In genomic region chr2:158865358-158865757, GRCm38 (mm10) we compare ENCODE assay signal across 9 mouse cellular contexts.
A peak's percentile ranks its signal among the peaks of the same experiment; 100 is the strongest.
DNase-seq lines count a peak whose midpoint lies in the region; ATAC-seq and TF ChIP-seq lines count a peak whose summit lies in the region.
"Had no signal": no experiment of that assay in that cellular context is flagged by ENCODE, and none has a peak within 500 bp of the region (broad histone marks: within the 10 kb centered on the region; RNA-seq: fewer than 3 reads in every experiment).

No protein-coding gene starts in this region.

- ATAC-seq in forebrain, embryonic 13.5 days, result peak; percentile 64
- ATAC-seq in liver, embryonic 16.5 days (ENCODE audit: low read depth), result 0 out of 2 replicates have a peak, but pooled peaks have one; percentile 19
- peak; percentile 74 for ATAC-seq in neural tube, embryonic 14.5 days (ENCODE audit: low read depth)

- DNase-seq in c-Kit-positive CD71-positive TER-119-negative erythroid progenitor cells, embryonic 14.5 days (ENCODE audit: low read depth), result peak; percentile 46
- DNase-seq in heart, postnatal 10 days, result peak; percentile 79 to 90
- DNase-seq in kidney, postnatal 36 days, result peak; percentile 52 to 86
- peak; percentile 47 to 48 for DNase-seq in thymus, adult 18-20 months

- TF ChIP-seq CTCF in ES-Bruce4 (IDR thresholded peaks at IDR 0.05; ENCODE audit: low read depth, low read length), result peak; percentile 99

- no peaks in the 10 kb centered on the region for H3K36me3 ChIP-seq in ES-Bruce4 (ENCODE audit: control insufficient read depth, insufficient read depth, low read length, poor library complexity, severe bottlenecking)
- H3K36me3 ChIP-seq in forebrain, embryonic 13.5 days (ENCODE audit: poor library complexity, severe bottlenecking), result no peaks in the 10 kb centered on the region
- H3K36me3 ChIP-seq in liver, embryonic 16.5 days (ENCODE audit: control insufficient read depth, insufficient read depth), result no peaks in the 10 kb centered on the region
- H3K36me3 ChIP-seq in neural tube, embryonic 14.5 days (ENCODE audit: control insufficient read depth, insufficient read depth, low read length), result no peaks in the 10 kb centered on the region
- H3K36me3 ChIP-seq: heart, embryonic 13.5 days had no signal

- no peak overlapping the region for H3K4me2 ChIP-seq in forebrain, embryonic 13.5 days
- H3K4me2 ChIP-seq in liver, embryonic 16.5 days (ENCODE audit: low read depth, low read length), result no peak overlapping the region
- H3K4me2 ChIP-seq in neural tube, embryonic 14.5 days (ENCODE audit: low read depth, low read length), result no peak overlapping the region
- H3K4me2 ChIP-seq: heart, embryonic 13.5 days had no signal

- H3K27ac ChIP-seq in ES-Bruce4 (ENCODE audit: insufficient read depth, low read length), result no peak overlapping the region
- H3K27ac ChIP-seq in forebrain, embryonic 13.5 days, result no peak overlapping the region
- no peak overlapping the region for H3K27ac ChIP-seq in liver, embryonic 16.5 days (ENCODE audit: low read length)
- H3K27ac ChIP-seq in neural tube, embryonic 14.5 days (ENCODE audit: low read depth, low read length), result no peak overlapping the region
- H3K27ac ChIP-seq: heart, embryonic 13.5 days had no signal

- no peak for TF ChIP-seq EP300 in ES-Bruce4 (IDR thresholded peaks at IDR 0.05; ENCODE audit: insufficient read depth, low read depth, low read length)

- H3K9me3 ChIP-seq in ES-Bruce4 (replicated peaks; ENCODE audit: control insufficient read depth, insufficient read depth, low read length, poor library complexity, severe bottlenecking), result no peaks in the 10 kb centered on the region
- H3K9me3 ChIP-seq in forebrain, embryonic 13.5 days (replicated peaks), result no peaks in the 10 kb centered on the region
- no peaks in the 10 kb centered on the region for H3K9me3 ChIP-seq in liver, embryonic 16.5 days (replicated peaks; ENCODE audit: control insufficient read depth, low read length)
- H3K9me3 ChIP-seq in neural tube, embryonic 14.5 days (ENCODE audit: control insufficient read depth, low read length), result no peaks in the 10 kb centered on the region
- H3K9me3 ChIP-seq: heart, embryonic 13.5 days had no signal

- TF ChIP-seq POLR2A in ES-Bruce4 (IDR thresholded peaks at IDR 0.05; ENCODE audit: insufficient read depth, low read length), result no peak

- H3K27me3 ChIP-seq in ES-Bruce4 (ENCODE audit: control insufficient read depth, insufficient read depth, low read length, poor library complexity, severe bottlenecking), result no peaks in the 10 kb centered on the region
- H3K27me3 ChIP-seq in forebrain, embryonic 13.5 days, result no peaks in the 10 kb centered on the region
- H3K27me3 ChIP-seq in liver, embryonic 16.5 days (ENCODE audit: control insufficient read depth, insufficient read depth, low read depth, low read length), result no peaks in the 10 kb centered on the region
- no peaks in the 10 kb centered on the region for H3K27me3 ChIP-seq in neural tube, embryonic 14.5 days (ENCODE audit: control insufficient read depth, insufficient read depth, low read length)

- WGBS in forebrain, embryonic 13.5 days, result 28% methylated on average over 10 of the region's 10 CpGs
- 20% methylated on average over 10 of the region's 10 CpGs for WGBS in liver, embryonic 16.5 days (ENCODE audit: insufficient replicate concordance)
- WGBS in neural tube, embryonic 14.5 days, result 25% methylated on average over 10 of the region's 10 CpGs

- no peaks in the 10 kb centered on the region for H3K4me1 ChIP-seq in ES-Bruce4 (ENCODE audit: control insufficient read depth, insufficient read depth, low read length)
- peaks cover 8% of the 10 kb centered on the region for H3K4me1 ChIP-seq in forebrain, embryonic 13.5 days
- H3K4me1 ChIP-seq in liver, embryonic 16.5 days (ENCODE audit: control insufficient read depth, low read depth, low read length), result no peaks in the 10 kb centered on the region
- H3K4me1 ChIP-seq in neural tube, embryonic 14.5 days (ENCODE audit: control insufficient read depth, insufficient read depth, low read length), result no peaks in the 10 kb centered on the region

- intact Hi-C loops in heart, postnatal 10 days (cut with DNase I), result loop anchor here (2.0 to 10.0 kb wide), 3 partner anchors 211 to 1727 kb away; no protein-coding TSS in a partner anchor

- no peak overlapping the region for H3K4me3 ChIP-seq in ES-Bruce4 (ENCODE audit: low read depth, low read length)
- H3K4me3 ChIP-seq in forebrain, embryonic 13.5 days, result no peak overlapping the region
- H3K4me3 ChIP-seq in liver, embryonic 16.5 days (ENCODE audit: low read depth, low read length), result no peak overlapping the region
- no peak overlapping the region for H3K4me3 ChIP-seq in neural tube, embryonic 14.5 days (ENCODE audit: low read depth, low read length)
- H3K4me3 ChIP-seq: heart, embryonic 13.5 days had no signal

- no peak overlapping the region for H3K9ac ChIP-seq in ES-Bruce4 (ENCODE audit: low read depth, poor library complexity, severe bottlenecking)
- H3K9ac ChIP-seq in forebrain, embryonic 13.5 days, result no peak overlapping the region
- no peak overlapping the region for H3K9ac ChIP-seq in liver, embryonic 16.5 days (ENCODE audit: low read depth, low read length)
- H3K9ac ChIP-seq in neural tube, embryonic 14.5 days (replicated peaks; ENCODE audit: low read depth, low read length), result no peak overlapping the region
- H3K9ac ChIP-seq: heart, embryonic 13.5 days had no signal

Comparison
In these comparisons a context has a peak if more than half of its experiments do, and no peak if none do; other contexts are left out.
1. ATAC-seq: peak in every context shown above with its lines; median percentile 74 in neural tube, embryonic 14.5 days; 64 in forebrain, embryonic 13.5 days; 19 in liver, embryonic 16.5 days.